Mouse (Mus musculus) small intestine, adult 2 months (tissue): ENCODE results near the gene Larp7. TPM values are rescaled to one million over a fixed set of nuclear protein-coding genes. Genes with fewer than 3 reads are reported as not detected.

Experiments used
- H3K27ac ChIP-seq: fragments of 200-500 bp; 2 replicates; pipeline ENCODE4 v1.5.1; 2012; ENCODE audit warnings: low read depth, low read length, control low read depth, inconsistent platforms; ENCODE audit not compliant: insufficient read depth
- H3K27me3 ChIP-seq: fragments of 200-500 bp; 2 replicates; pipeline ENCODE4 v1.6.1; 2012; ENCODE audit warnings: mild to moderate bottlenecking, moderate library complexity, low read length, inconsistent platforms; ENCODE audit not compliant: control insufficient read depth, insufficient read depth
- H3K36me3 ChIP-seq: fragments of 200-500 bp; 2 replicates; pipeline ENCODE4 v1.6.1; 2012; ENCODE audit warnings: mild to moderate bottlenecking, low read length, control low read depth, inconsistent platforms; ENCODE audit not compliant: control insufficient read depth, insufficient read depth
- H3K4me1 ChIP-seq: fragments of 200-500 bp; 2 replicates; pipeline ENCODE4 v1.6.1; 2012; ENCODE audit warnings: low read length, inconsistent platforms, mixed read lengths; ENCODE audit not compliant: control insufficient read depth, insufficient read depth, insufficient read length
- H3K4me3 ChIP-seq: fragments of 200-500 bp; 2 replicates; pipeline ENCODE4 v1.5.1; 2012; ENCODE audit warnings: low read depth, mild to moderate bottlenecking, control low read depth, inconsistent platforms, low read length, moderate library complexity
- CTCF ChIP-seq: fragments of 200-500 bp; IDR thresholded peaks from 2 replicates; pipeline ENCODE4 v1.5.1; 2012; ENCODE audit warnings: low read depth, mild to moderate bottlenecking, control low read depth, inconsistent platforms, low read length, moderate library complexity, mixed read lengths; ENCODE audit not compliant: insufficient replicate concordance, insufficient read length; ENCODE audit errors: extremely low read depth
- POLR2A ChIP-seq: fragments of 200-500 bp; IDR thresholded peaks from 2 replicates; pipeline ENCODE4 v1.6.1; 2012; ENCODE audit warnings: low read depth, mild to moderate bottlenecking, control low read depth, inconsistent platforms, low read length, moderate library complexity
- WGBS: fragments of 180-500 bp; shearing (Covaris S2); methylation state at CpG from one replicate; pipeline ENCODE4 v1.1.7; 2018; 5-methylcytosine and 5-hydroxymethylcytosine counted together
- polyA plus RNA-seq: library from polyadenylated mRNA; depleted of rRNA; stranded (reverse); fragments of >200 nt; gene quantifications from 2 replicates; pipeline ENCODE4 v1.2.3, GENCODE M21; 2012

Larp7 gene
- polyA plus RNA-seq, 1 experiment = 0.23 TPM

GRCm38 (mm10) chr3:127552434-127552972 lies 646 bp downstream of the Larp7 start:
- Histone ChIP-seq H3K27me3 (no peaks in the 10 kb centered on the region), H3K4me3 (peak overlapping the region; percentile 73), H3K27ac (peak overlapping the region; percentile 68), H3K4me1 (no peaks in the 10 kb centered on the region), H3K36me3 (0 out of 2 replicates have a peak, but pooled peaks cover 2% of the 10 kb centered on the region)
- WGBS = 2% methylated on average over 9 of the region's 13 CpGs
- TF ChIP-seq POLR2A (no peak), CTCF (no peak)

DNA sequence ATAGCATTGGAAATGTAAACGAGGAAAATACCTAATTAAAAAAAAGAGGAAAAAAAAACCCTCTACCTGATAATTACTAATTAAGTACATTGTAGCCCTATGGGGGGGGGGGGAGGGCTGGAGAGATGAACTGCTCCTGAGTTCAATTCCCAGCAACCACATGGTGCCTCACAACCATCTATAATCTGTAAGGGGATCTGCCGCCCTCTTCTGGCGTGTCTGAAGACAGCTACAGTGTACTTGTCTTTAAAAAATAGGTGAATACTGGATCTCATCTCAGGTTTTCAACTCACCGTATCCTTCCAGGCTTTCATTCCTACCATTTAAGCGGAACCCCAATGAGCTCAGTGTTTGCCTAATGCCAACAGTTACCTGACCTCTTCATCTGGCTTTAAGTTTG lies 5.3 kb downstream of the Larp7 start:
- Histone ChIP-seq H3K4me3 (no peak overlapping the region), H3K4me1 (no peaks in the 10 kb centered on the region), H3K27me3 (no peaks in the 10 kb centered on the region), H3K36me3 (peaks cover 25% of the 10 kb centered on the region), H3K27ac (no peak overlapping the region)
- WGBS = 65% methylated on average over 5 of the region's 5 CpGs
- TF ChIP-seq CTCF (peak; percentile 22; the same call in 1 of the 2 replicates), POLR2A (no peak)

DNA sequence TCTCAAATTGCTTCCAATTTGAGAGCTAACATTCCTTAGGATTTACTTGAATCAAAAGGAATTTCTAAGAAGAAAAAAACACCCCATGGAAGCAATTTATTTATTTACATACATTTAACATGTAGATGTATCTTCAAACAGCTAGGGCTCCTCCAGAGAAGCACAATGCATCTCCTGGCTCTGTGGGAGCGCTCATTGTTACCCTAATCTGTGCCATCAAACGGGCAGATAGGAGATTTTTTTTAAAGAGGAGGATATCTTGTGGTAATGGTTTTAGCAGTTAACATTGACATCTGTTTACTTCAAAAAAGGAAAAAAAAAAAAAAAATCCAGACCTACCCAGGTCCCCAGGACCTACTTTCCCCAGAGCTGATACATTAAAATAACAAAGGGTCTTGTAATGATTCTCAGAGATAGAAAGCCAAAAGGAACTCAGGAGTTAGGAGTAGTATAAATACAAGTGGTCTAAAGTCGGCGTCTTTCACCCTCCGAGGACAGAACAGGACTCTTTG lies 8.5 kb downstream of the Larp7 start:
- WGBS = 60% methylated on average over 5 of the region's 5 CpGs
- peaks cover 29% of the 10 kb centered on the region for H3K36me3 ChIP-seq
- no peak overlapping the region for H3K27ac ChIP-seq
- H3K4me1 ChIP-seq = no peaks in the 10 kb centered on the region
- no peak overlapping the region for H3K4me3 ChIP-seq
- TF ChIP-seq CTCF (no peak), POLR2A (no peak)
- no peaks in the 10 kb centered on the region for H3K27me3 ChIP-seq

DNA sequence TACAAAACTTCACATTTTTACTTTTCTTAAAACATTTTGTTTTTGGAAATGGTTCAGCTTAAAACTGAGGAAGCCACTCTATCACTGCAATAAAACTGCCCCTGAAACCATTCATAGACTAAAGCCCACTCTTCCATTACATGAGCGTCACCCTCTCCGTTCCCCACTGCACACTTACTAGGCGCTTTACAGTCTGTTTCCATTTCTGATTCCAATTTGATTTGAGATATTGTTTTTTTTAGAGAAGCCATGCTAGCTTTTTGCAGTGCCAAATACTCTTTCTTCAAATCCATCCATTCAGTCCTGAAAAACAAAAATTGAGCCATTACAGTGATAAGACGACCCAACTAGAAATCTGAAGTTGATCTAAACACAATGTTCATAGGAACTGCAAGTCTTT lies 9.2 kb downstream of the Larp7 start:
- no peak for TF ChIP-seq POLR2A
- no peak for TF ChIP-seq CTCF
- no peaks in the 10 kb centered on the region for H3K4me1 ChIP-seq
- H3K36me3 ChIP-seq = peaks cover 33% of the 10 kb centered on the region
- no peak overlapping the region for H3K4me3 ChIP-seq
- H3K27ac ChIP-seq = no peak overlapping the region
- no peaks in the 10 kb centered on the region for H3K27me3 ChIP-seq
- WGBS = 92% methylated on average over 4 of the region's 4 CpGs

- H3K27me3 ChIP-seq = no peaks in the 10 kb centered on the region
- H3K27ac ChIP-seq = no peak overlapping the region
- no peak overlapping the region for H3K4me3 ChIP-seq
- H3K4me1 ChIP-seq = no peaks in the 10 kb centered on the region
- 87% methylated on average over 6 of the region's 6 CpGs for WGBS
- H3K36me3 ChIP-seq = peaks cover 14% of the 10 kb centered on the region
- TF ChIP-seq POLR2A = no peak
- TF ChIP-seq CTCF = no peak
Observed at GRCm38 (mm10) chr3:127539193-127539592, 14.0 kb downstream of the Larp7 start.

DNA sequence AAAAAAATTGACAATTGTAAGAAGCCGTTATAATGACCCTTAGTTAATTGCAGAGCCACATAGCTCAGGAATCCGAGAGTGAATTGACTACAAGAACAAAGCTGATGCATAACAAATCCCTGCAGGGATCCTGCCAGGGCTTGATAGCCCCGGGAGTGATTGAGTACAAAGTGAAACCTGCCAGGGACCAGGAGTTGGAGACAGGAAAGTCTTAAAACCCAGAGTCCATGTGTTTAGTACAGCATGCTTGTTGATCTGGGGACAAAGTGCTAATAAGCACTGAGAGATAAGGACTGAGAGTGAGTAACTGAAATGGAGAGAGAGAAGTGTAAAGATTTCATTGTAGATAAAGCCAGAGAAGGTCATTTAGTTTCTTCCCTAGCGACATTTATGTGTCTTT lies 22.9 kb downstream of the Larp7 start:
- WGBS = 10% methylated on average over 4 of the region's 4 CpGs

GRCm38 (mm10) chr3:127529824-127530223 lies 23.3 kb downstream of the Larp7 start:
- no peak for TF ChIP-seq POLR2A
- no peak for TF ChIP-seq CTCF

More for the DNA sequence above, 22.9 kb downstream of the Larp7 start:
- TF ChIP-seq POLR2A (no peak), CTCF (no peak)
- H3K27ac ChIP-seq = peak overlapping the region; percentile 58
- H3K36me3 ChIP-seq = no peaks in the 10 kb centered on the region
- H3K4me1 ChIP-seq = peaks cover 4% of the 10 kb centered on the region; the same call in 1 of the 2 replicates
- no peak overlapping the region for H3K4me3 ChIP-seq
- H3K27me3 ChIP-seq = no peaks in the 10 kb centered on the region; the same call in 1 of the 2 replicates

DNA sequence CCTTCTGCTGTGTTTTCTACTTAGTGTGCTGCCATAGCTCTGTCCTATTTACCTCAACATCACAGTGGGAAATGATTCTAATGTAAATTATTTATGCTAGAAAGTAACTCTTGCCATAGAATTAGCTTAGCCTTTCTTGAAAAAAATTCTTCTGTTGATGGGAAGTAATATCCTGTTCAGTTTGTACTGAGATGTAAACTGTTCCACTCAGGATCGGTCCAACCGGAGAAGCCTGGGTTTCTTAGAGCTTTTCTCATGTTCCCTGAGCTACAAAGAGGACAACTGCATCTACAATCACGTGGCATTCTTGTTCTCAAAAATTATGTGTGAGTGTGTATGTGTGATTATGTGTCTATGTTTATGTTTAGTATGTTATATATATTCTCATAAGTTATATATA lies 23.9 kb downstream of the Larp7 start:
- WGBS = 71% methylated on average over 3 of the region's 3 CpGs
- H3K4me3 ChIP-seq = no peak overlapping the region

More at GRCm38 (mm10) chr3:127529824-127530223, 23.3 kb downstream of the Larp7 start:
- no peaks in the 10 kb centered on the region for H3K36me3 ChIP-seq
- H3K4me1 ChIP-seq = peaks cover 4% of the 10 kb centered on the region; the same call in 1 of the 2 replicates
- H3K27ac ChIP-seq = no peak overlapping the region
- H3K4me3 ChIP-seq = no peak overlapping the region
- H3K27me3 ChIP-seq = no peaks in the 10 kb centered on the region; the same call in 1 of the 2 replicates
- WGBS = 61% methylated on average over 4 of the region's 4 CpGs

More for the DNA sequence above, 23.9 kb downstream of the Larp7 start:
- no peak for TF ChIP-seq POLR2A
- TF ChIP-seq CTCF = no peak
- no peak overlapping the region for H3K27ac ChIP-seq
- H3K27me3 ChIP-seq = no peaks in the 10 kb centered on the region; the same call in 1 of the 2 replicates
- H3K4me1 ChIP-seq = peaks cover 4% of the 10 kb centered on the region; the same call in 1 of the 2 replicates
- no peaks in the 10 kb centered on the region for H3K36me3 ChIP-seq
